Mouse (Mus musculus) B cell, adult 62 days (primary cell): Measurements from ENCODE around the gene Dnaaf3. TPM values are rescaled to one million over a fixed set of nuclear protein-coding genes. Genes with fewer than 3 reads are reported as not detected.

Experiments
- total RNA-seq: library from RNA; stranded (reverse); gene quantifications from 4 replicates; pipeline ENCODE4 v1.2.4, GENCODE M21; 2023

Gene Dnaaf3
- 0.24 to 0.26 TPM (median 0.25 TPM) in 3 of 4 replicates, not detected in the other for total RNA-seq

DNA sequence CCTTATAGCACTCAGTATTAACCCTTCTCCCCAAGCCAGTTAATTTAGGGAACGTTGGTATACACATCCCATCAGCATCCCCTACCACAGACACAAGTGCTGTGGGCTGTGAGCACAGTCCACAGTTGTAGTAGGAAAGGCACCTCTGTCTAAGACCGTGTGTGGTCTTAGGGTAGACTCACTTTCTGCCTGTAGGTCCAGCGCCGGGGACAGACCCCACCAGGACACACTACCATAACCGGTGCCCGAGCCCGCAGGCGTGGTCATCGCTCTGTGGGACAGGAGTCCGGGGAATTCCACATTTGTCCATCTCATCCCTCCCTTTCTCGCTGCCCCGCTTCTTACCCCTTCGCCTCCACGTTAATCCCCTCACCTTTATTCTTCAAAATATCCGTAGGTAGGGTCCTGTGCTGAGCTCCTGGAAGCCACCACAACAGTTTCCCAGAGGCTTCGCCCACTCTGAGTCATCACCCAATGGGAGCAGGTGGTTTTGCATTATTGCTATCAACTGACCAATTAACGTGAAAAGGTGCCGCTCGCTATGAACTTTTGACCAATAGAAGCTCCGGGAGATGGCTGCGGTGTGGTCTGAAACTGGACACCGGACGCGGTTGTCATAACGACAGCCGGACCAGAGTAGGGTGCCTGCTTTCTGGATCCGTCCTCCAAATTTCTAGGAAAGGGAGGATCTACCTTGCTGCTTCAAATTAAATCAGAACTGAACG, at the start of gene Dnaaf3:
Gene Dnaaf3, minus strand, starts transcription at position 449 of the 725 bp plus-strand sequence.

DNA sequence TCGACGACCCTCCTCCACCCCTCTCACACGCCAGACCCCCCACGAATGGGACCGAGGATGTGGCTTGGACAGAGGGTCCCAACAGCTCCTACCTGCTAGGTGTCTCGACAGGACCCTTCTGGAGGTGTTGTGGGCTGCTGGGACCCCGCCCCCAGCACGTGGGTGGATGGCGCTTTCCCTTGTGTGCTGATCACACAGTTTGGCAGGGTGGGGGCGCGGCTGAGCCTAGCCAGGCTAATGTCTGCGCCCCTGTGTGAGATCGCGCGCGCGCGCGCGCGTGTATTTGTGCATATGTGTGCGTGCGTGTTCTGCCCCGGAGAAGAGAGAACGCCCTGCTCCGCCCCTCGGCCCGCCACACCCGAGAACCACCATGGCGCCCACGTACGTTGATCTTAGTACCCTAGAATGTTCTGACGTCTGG, 15.0 kb upstream of the Dnaaf3 start, which contains the start of gene Syt5:
Gene Syt5, minus strand, starts transcription at position 321 of the 421 bp plus-strand sequence.

DNA sequence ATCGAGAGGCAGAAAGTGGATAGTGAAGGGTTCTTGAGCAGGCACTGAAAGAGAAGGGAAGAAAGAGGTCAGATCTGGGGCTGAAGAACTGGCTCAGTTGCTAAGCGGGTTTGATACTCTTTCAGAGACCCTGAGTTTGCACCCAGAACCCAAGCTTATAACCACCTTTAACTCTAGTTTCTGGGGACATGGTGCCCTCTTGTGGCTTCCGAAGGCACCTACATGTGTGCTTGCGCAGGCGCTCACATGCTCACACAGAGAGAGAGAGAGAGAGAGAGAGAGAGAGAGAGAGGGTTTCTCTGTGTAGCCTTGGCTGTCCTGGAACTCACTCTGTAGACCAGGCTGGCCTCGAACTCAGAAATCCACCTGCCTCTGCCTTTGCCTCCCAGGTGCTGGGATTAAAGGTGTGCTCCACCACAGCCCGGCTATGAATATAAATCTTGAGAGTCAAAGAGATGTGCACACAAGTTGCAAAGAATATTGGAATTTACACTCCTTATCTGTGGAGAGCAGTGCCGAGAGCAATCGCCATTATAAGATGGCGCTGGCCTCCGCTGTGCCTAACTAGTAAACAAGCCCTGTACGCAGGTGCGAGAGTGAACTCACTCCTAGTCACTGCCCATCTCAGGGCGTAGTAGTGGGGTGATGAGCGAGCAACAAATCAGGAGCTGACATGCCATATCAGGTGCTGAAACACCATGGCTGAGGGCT, 7.9 kb downstream of the Dnaaf3 start, which contains the start of gene Tnni3:
Gene Tnni3, minus strand, starts transcription at position 18 of the 711 bp plus-strand sequence.

DNA sequence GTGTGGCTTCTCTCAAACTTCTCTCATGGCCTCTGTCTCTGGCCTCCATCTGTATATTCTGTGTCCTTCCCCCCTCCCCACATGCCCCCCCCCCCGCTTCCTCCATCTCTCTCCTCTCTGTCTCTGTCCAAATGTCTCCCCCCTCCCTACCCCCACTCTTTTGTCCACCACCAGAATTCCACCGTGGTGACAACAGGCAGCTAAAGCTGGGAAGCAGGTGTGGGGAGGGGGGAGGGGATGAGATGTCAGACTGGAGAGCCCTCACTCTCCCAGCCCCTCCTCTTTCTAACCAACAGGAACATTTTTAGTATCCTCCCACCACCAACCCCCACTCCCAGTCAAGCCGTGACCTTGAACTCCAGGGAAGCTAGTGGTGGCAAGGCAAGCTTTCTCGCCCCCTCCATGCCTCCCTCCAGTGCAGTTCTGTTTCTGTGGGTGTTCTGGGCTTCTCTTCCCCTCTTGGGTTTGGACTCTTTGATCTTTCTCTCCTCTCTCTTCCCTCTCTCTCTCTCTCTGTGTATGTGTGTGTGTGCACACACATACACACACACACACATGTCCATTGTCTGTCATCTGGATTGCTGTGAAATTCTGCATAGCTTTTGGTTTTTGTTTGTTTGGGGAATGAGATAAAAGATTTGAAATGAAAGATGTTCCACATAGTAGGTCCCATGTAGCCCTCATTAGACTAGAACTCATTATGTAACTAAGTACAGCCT, 15.8 kb downstream of the Dnaaf3 start, which contains the start of gene Tnnt1:
Gene Tnnt1, minus strand, starts transcription at position 51 of the 719 bp plus-strand sequence.

DNA sequence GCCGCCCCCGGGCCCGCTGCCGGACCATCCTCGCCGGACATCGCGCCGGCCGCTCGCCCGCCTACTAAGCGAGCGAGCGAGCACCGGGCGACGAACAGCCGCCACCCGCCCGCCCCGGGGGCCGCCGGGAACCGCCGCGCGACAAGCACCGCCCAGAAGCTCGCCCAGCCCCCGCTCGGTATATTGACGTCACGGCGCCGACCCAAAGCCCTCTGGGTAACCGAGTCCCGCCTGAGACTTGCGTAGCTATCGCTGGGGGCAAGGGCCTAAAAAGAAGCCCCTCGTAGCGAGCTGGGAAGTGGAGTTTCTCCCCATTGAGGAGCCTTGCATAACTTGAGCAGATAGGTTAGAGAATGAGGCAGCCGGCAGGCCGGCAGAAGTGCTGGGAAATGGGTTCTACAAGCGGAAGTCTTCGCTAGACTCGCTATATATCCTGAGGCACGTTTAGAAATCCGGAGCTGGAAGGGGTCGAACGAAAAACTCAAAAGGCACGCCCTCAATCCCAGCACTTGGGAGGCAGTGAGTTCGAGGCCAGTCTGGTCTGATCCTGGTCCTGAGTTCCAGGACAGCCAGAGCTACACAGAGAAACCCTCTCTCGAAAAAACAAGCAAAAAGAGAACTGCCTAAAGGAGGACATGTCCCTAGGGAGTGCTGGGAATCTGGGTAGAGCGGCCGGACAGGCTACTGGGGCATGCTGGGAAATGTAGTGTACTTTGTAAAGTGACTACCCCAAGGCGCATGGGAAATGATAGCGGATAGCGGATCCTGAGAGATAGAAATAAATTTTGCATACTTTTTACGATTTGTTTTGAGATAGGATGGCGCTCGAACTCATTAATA, 30.5 kb downstream of the Dnaaf3 start, which contains the start of gene Ppp1r12c:
Gene Ppp1r12c, minus strand, starts transcription at position 123 of the 840 bp plus-strand sequence.

Other genes with a start within 250 kb of the Dnaaf3 start
- gene Ncr1, start 194.7 kb downstream of the Dnaaf3 start, total RNA-seq: 0.40 to 1.1 TPM (median 0.66 TPM) in 4 replicates
- gene Gp6, start 134.7 kb downstream of the Dnaaf3 start, total RNA-seq: 0.13 TPM in 1 of 4 replicates, not detected in the others
- 8.5 to 10.2 TPM (median 9.3 TPM) in 4 replicates for gene Rdh13, start 86.8 kb downstream of the Dnaaf3 start, total RNA-seq
- 17.0 to 42.8 TPM (median 33.0 TPM) in 4 replicates for gene Eps8l1, start 71.8 kb downstream of the Dnaaf3 start, total RNA-seq
- 243 to 274 TPM (median 259 TPM) in 4 replicates for gene Ppp1r12c, start 30.8 kb downstream of the Dnaaf3 start, total RNA-seq
- not detected in 4 replicates for gene Tnnt1, start 16.1 kb downstream of the Dnaaf3 start, total RNA-seq
- gene Tnni3, start 8.2 kb downstream of the Dnaaf3 start, total RNA-seq: 1.5 TPM in 1 of 4 replicates, not detected in the others
- gene Syt5, start 15.1 kb upstream of the Dnaaf3 start, total RNA-seq: 1.2 TPM in 1 of 4 replicates, not detected in the others
- 0.16 TPM in 1 of 4 replicates, not detected in the others for gene Ptprh, start 71.6 kb upstream of the Dnaaf3 start, total RNA-seq
- 50.2 to 57.5 TPM (median 54.8 TPM) in 4 replicates for gene Tmem86b, start 99.0 kb upstream of the Dnaaf3 start, total RNA-seq
- 264 to 268 TPM (median 267 TPM) in 4 replicates for gene Ppp6r1, start 126.6 kb upstream of the Dnaaf3 start, total RNA-seq
- gene Hspbp1, start 152.6 kb upstream of the Dnaaf3 start, total RNA-seq: 73.6 to 82.3 TPM (median 79.6 TPM) in 4 replicates
- gene Brsk1, start 158.2 kb upstream of the Dnaaf3 start, total RNA-seq: not detected in 4 replicates
- 1.5 to 4.0 TPM (median 3.0 TPM) in 4 replicates for gene Tmem150b, start 192.8 kb upstream of the Dnaaf3 start, total RNA-seq
- gene Kmt5c, start 207.7 kb upstream of the Dnaaf3 start, total RNA-seq: 87.1 to 92.8 TPM (median 91.8 TPM) in 4 replicates
- 1.3 to 5.4 TPM (median 4.0 TPM) in 4 replicates for gene Cox6b2, start 220.6 kb upstream of the Dnaaf3 start, total RNA-seq
- not detected in 4 replicates for gene Fam71e2, start 238.8 kb upstream of the Dnaaf3 start, total RNA-seq